Mouse (Mus musculus): Measurements from ENCODE around the gene C030005K15Rik.
"Not testable (repeated sequence)": the region's sequence is repeated elsewhere in the genome, so short reads cannot be mapped to it uniquely, and the experiment has no call there.

The C030005K15Rik gene

GRCm38 (mm10) chr10:97726655-97727054 is at the start of gene C030005K15Rik:
Gene C030005K15Rik, minus strand, starts transcription at chr10:97726755.
- not testable (repeated sequence) for DNase-seq (ENCODE audit: low read depth, low spot score)

- peak; percentile 26 for DNase-seq (ENCODE audit: low read depth, low spot score)
These were observed 41.7 kb upstream of the C030005K15Rik start for GRCm38 (mm10) chr10:97768171-97768749.

- no peak for DNase-seq (ENCODE audit: low read depth, low spot score)
These were observed 27.3 kb upstream of the C030005K15Rik start for GRCm38 (mm10) chr10:97753821-97754220.

GRCm38 (mm10) chr10:97747231-97747630 is 20.7 kb upstream of the C030005K15Rik start:
- no peak for DNase-seq (ENCODE audit: low read depth, low spot score)

GRCm38 (mm10) chr10:97725929-97726328 is 626 bp downstream of the C030005K15Rik start:
- no peak for DNase-seq (ENCODE audit: low read depth, low spot score)

- DNase-seq (ENCODE audit: low read depth, low spot score), result no peak
These were observed 3.8 kb downstream of the C030005K15Rik start for GRCm38 (mm10) chr10:97722709-97723108.

GRCm38 (mm10) chr10:97720625-97721024 is 5.9 kb downstream of the C030005K15Rik start:
- DNase-seq (ENCODE audit: low read depth, low spot score), result no peak

- no peak for DNase-seq (ENCODE audit: low read depth, low spot score)
These were observed 8.5 kb downstream of the C030005K15Rik start for GRCm38 (mm10) chr10:97718021-97718420.

- DNase-seq (ENCODE audit: low read depth, low spot score), result no peak
These were observed 9.3 kb downstream of the C030005K15Rik start for GRCm38 (mm10) chr10:97717233-97717632.

- no peak for DNase-seq (ENCODE audit: low read depth, low spot score)
These were observed 11.2 kb downstream of the C030005K15Rik start for GRCm38 (mm10) chr10:97715289-97715906.

- no peak for DNase-seq (ENCODE audit: low read depth, low spot score)
These were observed 12.0 kb downstream of the C030005K15Rik start for GRCm38 (mm10) chr10:97714584-97714983.

- DNase-seq (ENCODE audit: low read depth, low spot score), result peak; percentile 65
These were observed 13.9 kb downstream of the C030005K15Rik start for GRCm38 (mm10) chr10:97712687-97713086.

GRCm38 (mm10) chr10:97704562-97704961 is 22.0 kb downstream of the C030005K15Rik start:
- peak; percentile 51 for DNase-seq (ENCODE audit: low read depth, low spot score)

GRCm38 (mm10) chr10:97702321-97702720 is 24.2 kb downstream of the C030005K15Rik start:
- DNase-seq (ENCODE audit: low read depth, low spot score), result no peak

- peak; percentile 18 for DNase-seq (ENCODE audit: low read depth, low spot score)
These were observed 33.0 kb downstream of the C030005K15Rik start for GRCm38 (mm10) chr10:97693398-97694135.

GRCm38 (mm10) chr10:97692913-97693312 is 33.6 kb downstream of the C030005K15Rik start, which contains the start of gene Ccer1:
Gene Ccer1, plus strand, starts transcription at chr10:97693059.
- DNase-seq (ENCODE audit: low read depth, low spot score), result peak; percentile 4

- DNase-seq (ENCODE audit: low read depth, low spot score), result no peak
These were observed 37.1 kb downstream of the C030005K15Rik start for GRCm38 (mm10) chr10:97689425-97689824.

GRCm38 (mm10) chr10:97687198-97687597 is 39.4 kb downstream of the C030005K15Rik start:
- DNase-seq (ENCODE audit: low read depth, low spot score), result no peak

- no peak for DNase-seq (ENCODE audit: low read depth, low spot score)
These were observed 43.6 kb downstream of the C030005K15Rik start for GRCm38 (mm10) chr10:97682981-97683380.

All from ZHBTc4 (cell line).